Mouse (Mus musculus): ENCODE data around the gene Pilrb2.

GRCm38 (mm10) chr5:137914508-137914907 is 42.9 kb upstream of the Pilrb2 start:
- TF ChIP-seq GATA1 (IDR thresholded peaks at IDR 0.05; ENCODE audit: borderline replicate concordance, low read length) (no peak), FLI1 (IDR thresholded peaks at IDR 0.05; ENCODE audit: low read length) (no peak)

Data from megakaryocyte, embryonic 14.5 days (primary cell).